Mouse (Mus musculus) liver, embryonic 11.5 days (tissue): ENCODE measurements at regions not wholly inside any gene's neighbourhood (a gene's known extent, or its start where the extent isn't known, plus 50 kb on each side); places are given as distances from the start of the nearest gene placed in this dataset.

Source experiments
- ATAC-seq: fragments of 200-750 bp; cut with Nextera tagmentation; replicated peaks from 2 replicates; pipeline ENCODE4 v1.8.0; 2017; ENCODE audit warnings: moderate number of reproducible peaks, mild to moderate bottlenecking, moderate TSS enrichment, moderate library complexity; ENCODE audit not compliant: low FRiP score
- DNase-seq: peaks from one replicate; pipeline ENCODE4 v3.0.0-alpha.2; 2017; ENCODE audit warnings: low spot score
- H3K27ac ChIP-seq: fragments of 300-500 bp; sonication (generic); 2 replicates; pipeline ENCODE4 v1.5.1; 2014; ENCODE audit warnings: mild to moderate bottlenecking, low read depth, low read length, control low read depth
- H3K27me3 ChIP-seq: fragments of 300-500 bp; sonication (generic); replicated peaks from 2 replicates; pipeline ENCODE4 v1.6.1; 2014; ENCODE audit warnings: low read length, mixed read lengths; ENCODE audit not compliant: control insufficient read depth, insufficient read depth
- H3K36me3 ChIP-seq: fragments of 300-500 bp; sonication (generic); 2 replicates; pipeline ENCODE4 v1.6.1; 2014; ENCODE audit warnings: mild to moderate bottlenecking, low read length, moderate library complexity, mixed read lengths; ENCODE audit not compliant: control insufficient read depth, insufficient read depth
- H3K4me1 ChIP-seq: fragments of 300-500 bp; sonication (generic); replicated peaks from 2 replicates; pipeline ENCODE4 v1.6.1; 2014; ENCODE audit warnings: low read length, mixed read lengths; ENCODE audit not compliant: control insufficient read depth, insufficient read depth
- H3K4me2 ChIP-seq: fragments of 300-500 bp; sonication (generic); 2 replicates; pipeline ENCODE4 v1.6.1; 2014; ENCODE audit warnings: mild to moderate bottlenecking, control low read depth, moderate library complexity
- H3K4me3 ChIP-seq: fragments of 300-500 bp; sonication (generic); 2 replicates; pipeline ENCODE4 v1.5.1; 2014; ENCODE audit warnings: low read depth, low read length, control low read depth
- H3K9ac ChIP-seq: fragments of 300-500 bp; sonication (generic); 2 replicates; pipeline ENCODE4 v1.6.1; 2014; ENCODE audit warnings: low read depth, low read length, control low read depth
- H3K9me3 ChIP-seq: fragments of 300-500 bp; sonication (generic); 2 replicates; pipeline ENCODE4 v1.6.1; 2016; ENCODE audit warnings: low read length, inconsistent platforms, mixed read lengths; ENCODE audit not compliant: control insufficient read depth
- WGBS: fragments of 180-500 bp; shearing (Covaris S2); extraction: QIAGEN DNeasy Blood & Tissue Kit; methylation state at CpG from one replicate; pipeline ENCODE4 v1.1.7; 2014; 5-methylcytosine and 5-hydroxymethylcytosine counted together

GRCm38 (mm10) chr11:79860611-79861067 lies 101.6 kb downstream of the Utp6 start:
- H3K4me1 ChIP-seq, result no peaks in the 10 kb centered on the region
- WGBS, result 37% methylated on average over 12 of the region's 12 CpGs
- ATAC-seq, result no peak
- H3K9ac ChIP-seq, result no peak overlapping the region
- H3K27me3 ChIP-seq, result peaks cover 7% of the 10 kb centered on the region
- H3K4me2 ChIP-seq, result no peak overlapping the region
- no peak overlapping the region for H3K27ac ChIP-seq
- H3K36me3 ChIP-seq, result no peaks in the 10 kb centered on the region
- no peak for DNase-seq
- peaks cover 2% of the 10 kb centered on the region; the same call in 1 of the 2 replicates for H3K9me3 ChIP-seq
- H3K4me3 ChIP-seq, result no peak overlapping the region

- no peak for DNase-seq
- Histone ChIP-seq H3K4me1 (no peaks in the 10 kb centered on the region), H3K4me2 (no peak overlapping the region), H3K27ac (no peak overlapping the region), H3K27me3 (peaks cover 3% of the 10 kb centered on the region; the same call in 1 of the 2 replicates), H3K9ac (no peak overlapping the region), H3K9me3 (peaks cover 2% of the 10 kb centered on the region; the same call in 1 of the 2 replicates), H3K36me3 (no peaks in the 10 kb centered on the region), H3K4me3 (no peak overlapping the region)
- WGBS, result 87% methylated on average over 5 of the region's 5 CpGs
- no peak for ATAC-seq
Measured at GRCm38 (mm10) chr11:79856376-79856775, 105.8 kb downstream of the Utp6 start.

- Histone ChIP-seq H3K4me3 (no peak overlapping the region), H3K36me3 (no peaks in the 10 kb centered on the region), H3K4me1 (no peaks in the 10 kb centered on the region), H3K27ac (no peak overlapping the region), H3K9me3 (no peaks in the 10 kb centered on the region), H3K4me2 (no peak overlapping the region), H3K27me3 (no peaks in the 10 kb centered on the region), H3K9ac (no peak overlapping the region)
- WGBS, result 82% methylated on average over 3 of the region's 3 CpGs
- ATAC-seq (no peak), DNase-seq (no peak)
Measured at GRCm38 (mm10) chr11:79849545-79849944, 112.6 kb downstream of the Utp6 start.

- Histone ChIP-seq H3K4me3 (no peak overlapping the region), H3K36me3 (no peaks in the 10 kb centered on the region), H3K9ac (no peak overlapping the region), H3K27me3 (peaks cover 2% of the 10 kb centered on the region; the same call in 1 of the 2 replicates), H3K4me2 (no peak overlapping the region), H3K9me3 (no peaks in the 10 kb centered on the region), H3K4me1 (no peaks in the 10 kb centered on the region; the same call in 1 of the 2 replicates), H3K27ac (no peak overlapping the region)
- DNase-seq (no peak), ATAC-seq (no peak)
- 80% methylated on average over 4 of the region's 4 CpGs for WGBS
Measured at GRCm38 (mm10) chr11:79844436-79844835, 117.8 kb downstream of the Utp6 start.

- Histone ChIP-seq H3K4me2 (no peak overlapping the region), H3K27me3 (peaks cover 2% of the 10 kb centered on the region; the same call in 1 of the 2 replicates), H3K27ac (no peak overlapping the region), H3K4me1 (peaks cover 10% of the 10 kb centered on the region), H3K9me3 (no peaks in the 10 kb centered on the region), H3K36me3 (no peaks in the 10 kb centered on the region), H3K4me3 (no peak overlapping the region), H3K9ac (no peak overlapping the region)
- ATAC-seq, result no peak
- no peak for DNase-seq
- 63% methylated on average over 3 of the region's 3 CpGs for WGBS
Measured at GRCm38 (mm10) chr11:79843021-79843420, 119.2 kb downstream of the Utp6 start.

DNA sequence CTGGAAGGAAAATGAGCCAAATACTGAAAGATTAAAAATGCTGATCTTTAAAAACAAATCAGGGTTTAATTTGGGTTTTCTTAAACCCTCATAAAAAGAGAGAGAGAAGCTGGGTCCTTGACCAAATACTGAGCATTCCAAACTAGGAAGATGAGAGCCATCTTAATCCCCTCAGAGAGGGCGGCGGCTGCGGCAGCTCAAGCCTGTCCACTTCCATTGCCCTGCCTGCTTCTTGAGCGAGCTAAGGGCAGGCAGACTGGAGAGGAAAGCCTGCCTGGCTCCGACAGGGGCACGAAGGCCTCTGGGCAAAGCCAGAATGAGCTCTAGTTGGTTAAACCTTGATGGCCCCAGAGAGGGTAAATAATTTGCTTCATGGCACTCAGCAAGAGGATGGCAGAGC lies 122.2 kb downstream of the Utp6 start:
- H3K27ac ChIP-seq, result no peak overlapping the region
- H3K4me1 ChIP-seq, result peaks cover 24% of the 10 kb centered on the region
- 79% methylated on average over 6 of the region's 6 CpGs for WGBS
- no peak overlapping the region for H3K9ac ChIP-seq
- H3K36me3 ChIP-seq, result no peaks in the 10 kb centered on the region
- no peak for DNase-seq
- ATAC-seq, result no peak
- no peak overlapping the region for H3K4me2 ChIP-seq
- peaks cover 2% of the 10 kb centered on the region; the same call in 1 of the 2 replicates for H3K27me3 ChIP-seq
- H3K4me3 ChIP-seq, result no peak overlapping the region
- H3K9me3 ChIP-seq, result no peaks in the 10 kb centered on the region

DNA sequence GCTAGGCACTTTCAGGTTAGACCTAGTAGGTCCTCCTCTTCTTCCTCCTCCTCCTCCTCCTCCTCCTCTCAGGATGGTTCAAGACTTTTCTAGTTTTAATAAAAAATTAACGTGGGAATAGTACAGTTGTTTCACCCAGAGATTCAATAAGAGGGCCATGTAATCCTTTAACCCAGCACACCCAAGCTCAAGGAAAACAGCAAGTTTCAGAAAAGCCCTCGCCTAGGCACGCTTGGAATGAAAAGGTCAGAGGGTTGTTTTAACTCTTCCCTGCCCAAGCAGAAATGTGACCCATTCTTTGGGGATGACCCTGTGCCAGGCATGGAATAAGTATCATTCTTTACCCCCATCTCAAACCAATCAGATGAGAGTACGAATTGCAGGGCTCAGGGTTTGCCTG lies 124.1 kb downstream of the Utp6 start:
- Histone ChIP-seq H3K4me2 (peak overlapping the region; percentile 45), H3K4me3 (no peak overlapping the region), H3K9me3 (no peaks in the 10 kb centered on the region), H3K4me1 (peaks cover 24% of the 10 kb centered on the region), H3K9ac (peak overlapping the region; percentile 22; the same call in 1 of the 2 replicates), H3K27me3 (peaks cover 2% of the 10 kb centered on the region; the same call in 1 of the 2 replicates), H3K36me3 (no peaks in the 10 kb centered on the region), H3K27ac (no peak overlapping the region)
- no peak for ATAC-seq
- DNase-seq, result no peak
- WGBS, result 40% methylated on average over 4 of the region's 4 CpGs

DNA sequence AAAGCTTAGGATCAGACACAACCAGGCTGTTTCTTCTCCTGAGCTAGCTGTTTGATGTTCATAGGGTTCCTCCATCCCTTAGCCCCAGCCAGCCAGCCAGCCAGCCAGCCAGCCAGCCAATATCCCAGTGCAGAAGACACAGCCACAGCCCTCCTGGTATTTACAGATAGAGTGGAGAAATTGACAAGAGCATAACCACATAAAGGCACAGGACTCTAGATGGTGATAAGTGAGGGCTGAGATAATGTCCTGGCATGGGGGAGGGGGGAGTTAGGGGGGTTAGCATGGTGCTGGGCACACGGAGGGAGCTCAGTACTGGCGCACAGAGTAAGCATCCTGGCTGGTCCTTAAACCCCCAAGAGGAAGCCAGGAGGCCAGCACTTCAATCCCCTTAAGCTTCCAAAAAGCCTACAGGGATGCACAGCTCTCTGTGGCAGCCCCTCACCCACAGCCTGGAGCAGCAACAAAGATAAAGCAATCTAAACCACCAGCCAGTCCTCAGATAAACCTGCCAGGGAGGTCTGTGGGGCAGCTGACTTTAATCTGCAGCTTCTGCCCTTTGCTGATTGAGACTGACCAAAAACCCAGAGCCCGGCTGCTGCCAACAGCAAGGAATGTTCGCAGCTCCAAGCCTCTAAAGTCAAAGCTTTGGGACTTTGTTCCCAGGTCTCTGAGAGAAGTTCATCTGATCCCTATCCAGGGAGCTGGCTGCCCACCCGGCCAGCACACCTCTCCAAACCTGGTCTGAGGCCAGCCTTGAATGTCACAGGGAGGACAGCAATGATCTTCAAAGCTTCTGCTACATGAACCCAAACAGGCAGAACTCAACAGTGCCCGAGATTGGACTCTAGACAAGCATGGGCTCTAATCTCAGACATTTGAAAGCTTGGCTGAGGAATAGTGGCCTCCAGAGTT lies 124.9 kb downstream of the Utp6 start:
- DNase-seq (peak; percentile 63), ATAC-seq (peak; percentile 91)

More for the DNA sequence above, 124.9 kb downstream of the Utp6 start:
- Histone ChIP-seq H3K4me3 (no peak overlapping the region), H3K27ac (peak overlapping the region; percentile 55; the same call in 1 of the 2 replicates), H3K4me1 (peaks cover 24% of the 10 kb centered on the region), H3K27me3 (peaks cover 2% of the 10 kb centered on the region; the same call in 1 of the 2 replicates), H3K9ac (peak overlapping the region; percentile 22; the same call in 1 of the 2 replicates), H3K9me3 (no peaks in the 10 kb centered on the region), H3K36me3 (no peaks in the 10 kb centered on the region), H3K4me2 (peak overlapping the region; percentile 45)
- WGBS, result 20% methylated on average over 6 of the region's 6 CpGs
